Mouse (Mus musculus): ENCODE results near the gene Efcc1.

Gene Efcc1

GRCm38 (mm10) chr6:87804036-87804435, 73.4 kb downstream of the Efcc1 start:
- DNase-seq (ENCODE audit: inconsistent age in 2 of 2, low spot score in 1 of 2): no peak

DNA sequence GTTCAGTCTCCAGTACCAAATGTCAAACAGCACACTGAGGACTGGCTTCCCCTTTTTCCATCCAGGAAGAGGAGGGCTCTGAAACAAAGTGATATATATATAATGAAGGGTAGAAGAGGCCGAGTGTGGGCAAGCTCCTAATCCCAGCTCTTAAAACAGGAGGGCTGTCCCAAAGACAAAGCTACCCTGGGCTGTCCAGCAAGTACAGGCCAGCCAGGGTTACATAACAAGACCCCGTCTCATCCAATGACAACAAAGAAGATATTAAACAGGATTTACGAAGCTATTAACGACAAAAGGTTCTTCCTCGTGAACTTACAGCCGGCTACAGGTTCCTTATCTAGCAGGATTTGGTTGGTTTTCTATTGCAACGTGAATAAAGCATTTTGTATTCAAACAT, 74.2 kb downstream of the Efcc1 start:
- peak in 1 of 2 experiments; percentile 25 for DNase-seq (ENCODE audit: inconsistent age in 2 of 2, low spot score in 1 of 2)

GRCm38 (mm10) chr6:87805448-87805847, 74.8 kb downstream of the Efcc1 start:
- DNase-seq (ENCODE audit: inconsistent age in 2 of 2, low spot score in 1 of 2): no peak
